Mouse (Mus musculus) forebrain, postnatal 0 days (tissue): ENCODE measurements at regions not wholly inside any gene's neighbourhood (a gene's known extent, or its start where the extent isn't known, plus 50 kb on each side); places are given as distances from the start of the nearest gene placed in this dataset.

Experiments
- ATAC-seq: fragments of 200-750 bp; cut with Nextera tagmentation; 2 replicates; pipeline ENCODE4 v1.8.0; 2017; ENCODE audit warnings: mild to moderate bottlenecking, moderate library complexity
- DNase-seq: peaks from one replicate; pipeline ENCODE4 v3.0.0-alpha.2; 2015
- H3K27ac ChIP-seq: fragments of 300-500 bp; sonication (generic); 2 replicates; pipeline ENCODE4 v1.5.1; 2014; ENCODE audit warnings: low read depth, mild to moderate bottlenecking, antibody characterized with exemption, low read length, moderate library complexity, mixed read lengths
- H3K27me3 ChIP-seq: fragments of 300-500 bp; sonication (generic); 2 replicates; pipeline ENCODE4 v1.6.1; 2014; ENCODE audit warnings: mild to moderate bottlenecking, low read length, mixed read lengths; ENCODE audit not compliant: insufficient read depth
- H3K36me3 ChIP-seq: fragments of 300-500 bp; sonication (generic); 2 replicates; pipeline ENCODE4 v1.6.1; 2014; ENCODE audit warnings: mild to moderate bottlenecking, moderate library complexity; ENCODE audit not compliant: insufficient read depth
- H3K4me1 ChIP-seq: fragments of 300-500 bp; sonication (generic); 2 replicates; pipeline ENCODE4 v1.6.1; 2014; ENCODE audit warnings: antibody characterized with exemption; ENCODE audit not compliant: insufficient read depth
- H3K4me2 ChIP-seq: fragments of 300-500 bp; sonication (generic); 2 replicates; pipeline ENCODE4 v1.6.1; 2014; ENCODE audit warnings: low read depth, mild to moderate bottlenecking, moderate library complexity
- H3K4me3 ChIP-seq: fragments of 300-500 bp; sonication (generic); 2 replicates; pipeline ENCODE4 v1.5.1; 2014; ENCODE audit warnings: low read depth, low read length, mixed read lengths
- H3K9ac ChIP-seq: fragments of 300-500 bp; sonication (generic); 2 replicates; pipeline ENCODE4 v1.6.1; 2014; ENCODE audit warnings: mild to moderate bottlenecking
- H3K9me3 ChIP-seq: fragments of 300-500 bp; sonication (generic); 2 replicates; pipeline ENCODE4 v1.6.1; 2016; ENCODE audit warnings: low read length
- CTCF ChIP-seq: sonication (generic); IDR thresholded peaks from 2 replicates; pipeline ENCODE4 v1.5.1; 2016; ENCODE audit warnings: antibody characterized with exemption, control low read depth, low read depth
- WGBS: fragments of 180-500 bp; shearing (Covaris S2); extraction: QIAGEN DNeasy Blood & Tissue Kit; methylation state at CpG from one replicate; pipeline ENCODE4 v1.1.7; 2014; 5-methylcytosine and 5-hydroxymethylcytosine counted together

DNA sequence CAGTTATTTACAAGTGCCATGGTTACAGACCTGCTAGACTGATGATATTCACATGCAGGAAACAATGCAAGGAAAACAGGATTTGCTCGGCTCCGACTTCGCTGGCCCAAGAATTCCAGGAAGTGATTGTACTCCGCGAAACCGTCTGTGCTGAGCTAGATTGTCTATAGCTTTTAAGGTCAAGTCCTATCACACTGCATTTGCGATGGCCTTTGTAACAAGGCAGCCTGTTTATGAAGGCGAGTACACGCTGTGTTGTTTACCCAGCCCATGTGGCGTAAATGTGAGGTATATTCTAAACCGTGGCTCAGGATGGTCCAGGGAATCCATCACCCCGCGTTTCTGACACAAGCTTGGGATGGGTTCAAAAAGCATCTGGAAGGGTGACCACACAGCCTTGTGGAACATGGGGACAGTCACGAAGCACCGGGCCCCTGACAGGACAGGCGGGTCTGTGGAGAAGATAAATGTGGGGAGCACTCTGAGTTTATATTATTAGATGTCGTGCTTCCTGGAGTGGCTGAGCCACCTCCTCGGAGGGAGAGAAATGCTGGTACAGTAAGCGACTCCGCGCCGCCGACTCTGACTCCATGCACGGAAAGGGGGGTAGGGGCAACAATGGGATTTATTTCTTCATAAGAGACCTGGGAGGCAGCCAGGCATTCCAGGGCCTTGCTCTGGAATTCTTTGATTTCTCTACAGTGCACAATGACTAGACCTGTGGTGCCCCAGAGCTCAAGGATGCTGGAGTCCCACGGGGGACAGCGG is 114.9 kb upstream of the Phactr1 start:
- no peak overlapping the region for H3K4me2 ChIP-seq
- WGBS: 87% methylated on average over 26 of the region's 26 CpGs

GRCm38 (mm10) chr13:42570600-42571348 is 109.6 kb upstream of the Phactr1 start:
- ATAC-seq (no peak), DNase-seq (no peak)
- Histone ChIP-seq H3K4me3 (no peak overlapping the region), H3K9ac (no peak overlapping the region), H3K36me3 (no peaks in the 10 kb centered on the region), H3K4me2 (no peak overlapping the region), H3K4me1 (no peaks in the 10 kb centered on the region), H3K27me3 (no peaks in the 10 kb centered on the region), H3K27ac (no peak overlapping the region), H3K9me3 (no peaks in the 10 kb centered on the region)
- no peak for TF ChIP-seq CTCF
- WGBS: 80% methylated on average over 10 of the region's 10 CpGs

More for the DNA sequence above, 114.9 kb upstream of the Phactr1 start:
- DNase-seq (no peak), ATAC-seq (no peak)
- no peaks in the 10 kb centered on the region for H3K27me3 ChIP-seq
- no peak overlapping the region for H3K4me3 ChIP-seq
- no peak for TF ChIP-seq CTCF
- no peaks in the 10 kb centered on the region for H3K9me3 ChIP-seq
- no peaks in the 10 kb centered on the region for H3K4me1 ChIP-seq
- no peak overlapping the region for H3K9ac ChIP-seq
- no peak overlapping the region for H3K27ac ChIP-seq
- H3K36me3 ChIP-seq: no peaks in the 10 kb centered on the region

DNA sequence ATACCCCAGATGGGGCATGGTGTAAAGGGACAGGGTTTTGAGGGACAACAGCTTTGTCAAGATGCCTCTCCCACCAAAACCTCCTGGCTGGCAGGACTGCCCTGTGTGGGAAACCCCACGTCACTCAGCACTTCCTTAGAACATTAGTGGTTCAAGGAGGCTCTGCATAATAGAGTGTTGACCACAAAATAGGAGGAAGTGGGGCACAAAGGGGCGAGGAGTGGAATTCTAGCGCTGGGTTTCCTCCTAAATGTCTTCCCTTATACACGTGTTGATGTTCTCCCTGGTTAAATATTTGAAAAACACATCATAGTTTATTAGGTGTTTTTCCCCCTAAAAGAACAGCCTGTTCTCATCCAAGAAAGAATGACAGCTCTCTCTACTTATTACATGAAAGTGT is 106.2 kb upstream of the Phactr1 start:
- Histone ChIP-seq H3K9ac (no peak overlapping the region), H3K27ac (no peak overlapping the region), H3K4me1 (no peaks in the 10 kb centered on the region), H3K4me3 (no peak overlapping the region), H3K27me3 (no peaks in the 10 kb centered on the region), H3K4me2 (no peak overlapping the region), H3K36me3 (no peaks in the 10 kb centered on the region), H3K9me3 (no peaks in the 10 kb centered on the region)
- no peak for TF ChIP-seq CTCF
- ATAC-seq: no peak
- DNase-seq: no peak
- 71% methylated on average over 4 of the region's 4 CpGs for WGBS

GRCm38 (mm10) chr13:42575725-42576426 is 104.5 kb upstream of the Phactr1 start:
- peak; percentile 68 for ATAC-seq
- WGBS: 39% methylated on average over 16 of the region's 16 CpGs

GRCm38 (mm10) chr13:42579471-42579870 is 101.0 kb upstream of the Phactr1 start:
- DNase-seq: no peak
- Histone ChIP-seq H3K9ac (no peak overlapping the region), H3K4me3 (no peak overlapping the region), H3K27me3 (no peaks in the 10 kb centered on the region), H3K4me1 (no peaks in the 10 kb centered on the region), H3K27ac (no peak overlapping the region), H3K4me2 (no peak overlapping the region), H3K36me3 (no peaks in the 10 kb centered on the region), H3K9me3 (no peaks in the 10 kb centered on the region)
- TF ChIP-seq CTCF: no peak
- 63% methylated on average over 3 of the region's 3 CpGs for WGBS
- no peak for ATAC-seq

More at GRCm38 (mm10) chr13:42575725-42576426, 104.5 kb upstream of the Phactr1 start:
- no peaks in the 10 kb centered on the region for H3K27me3 ChIP-seq
- no peak overlapping the region for H3K4me3 ChIP-seq
- peak; percentile 98 for TF ChIP-seq CTCF
- no peak overlapping the region for H3K27ac ChIP-seq
- no peak overlapping the region for H3K4me2 ChIP-seq
- DNase-seq: peak; percentile 92
- H3K36me3 ChIP-seq: no peaks in the 10 kb centered on the region
- no peaks in the 10 kb centered on the region for H3K9me3 ChIP-seq
- no peaks in the 10 kb centered on the region for H3K4me1 ChIP-seq
- H3K9ac ChIP-seq: no peak overlapping the region

DNA sequence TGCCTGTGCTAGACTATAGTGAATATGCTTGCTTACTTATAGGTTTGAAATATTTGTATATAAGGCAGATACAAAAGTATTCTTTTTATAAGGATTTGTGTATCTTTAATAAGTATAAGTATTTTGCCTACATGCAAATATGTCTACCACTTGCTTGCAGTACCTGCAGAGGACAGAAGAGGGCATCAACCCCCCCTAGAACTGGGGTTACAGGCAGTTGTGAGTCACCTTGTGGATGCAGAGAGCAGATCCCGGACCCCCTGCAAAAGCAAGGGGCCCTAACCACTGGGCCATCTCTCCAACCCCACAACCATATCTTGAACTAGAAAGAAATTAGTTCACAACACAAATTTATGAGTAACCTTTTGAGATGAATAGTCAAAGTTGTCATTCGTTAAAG is 91.3 kb upstream of the Phactr1 start:
- no peaks in the 10 kb centered on the region for H3K36me3 ChIP-seq
- no peak overlapping the region for H3K27ac ChIP-seq
- TF ChIP-seq CTCF: no peak
- H3K4me1 ChIP-seq: no peaks in the 10 kb centered on the region
- WGBS: 84% methylated on average over 2 of the region's 2 CpGs
- no peaks in the 10 kb centered on the region for H3K9me3 ChIP-seq
- H3K4me2 ChIP-seq: no peak overlapping the region
- DNase-seq: no peak
- H3K27me3 ChIP-seq: no peaks in the 10 kb centered on the region
- no peak overlapping the region for H3K9ac ChIP-seq
- ATAC-seq: no peak
- H3K4me3 ChIP-seq: no peak overlapping the region

DNA sequence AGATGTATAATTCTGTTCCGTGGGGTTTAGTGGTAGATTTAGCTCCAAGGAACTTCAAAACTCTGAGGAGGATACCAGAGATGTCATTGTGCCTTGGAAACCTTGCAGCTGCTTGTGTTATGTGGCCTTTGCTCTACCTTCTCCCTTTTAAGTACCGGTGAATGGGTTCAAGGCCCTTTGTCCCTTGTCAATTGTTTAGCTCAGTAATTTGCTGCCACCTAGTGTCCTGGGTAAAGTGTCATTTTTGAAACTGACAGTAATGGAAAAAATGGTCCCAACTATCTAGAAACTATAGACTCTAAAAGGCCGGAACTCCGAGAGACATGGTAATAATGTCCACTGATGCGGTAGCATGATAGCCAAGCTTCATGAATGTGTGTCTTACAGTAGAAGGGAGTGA is 90.8 kb upstream of the Phactr1 start:
- no peaks in the 10 kb centered on the region for H3K9me3 ChIP-seq
- H3K4me2 ChIP-seq: no peak overlapping the region
- H3K4me3 ChIP-seq: no peak overlapping the region
- no peak overlapping the region for H3K27ac ChIP-seq
- H3K27me3 ChIP-seq: no peaks in the 10 kb centered on the region
- peak; percentile 39; the same call in 1 of the 2 replicates for TF ChIP-seq CTCF
- H3K36me3 ChIP-seq: no peaks in the 10 kb centered on the region
- no peak for ATAC-seq
- H3K9ac ChIP-seq: no peak overlapping the region
- DNase-seq: no peak
- WGBS: 71% methylated on average over 5 of the region's 5 CpGs
- no peaks in the 10 kb centered on the region for H3K4me1 ChIP-seq
